Mouse (Mus musculus): ENCODE results near the gene LTO1.

DNA sequence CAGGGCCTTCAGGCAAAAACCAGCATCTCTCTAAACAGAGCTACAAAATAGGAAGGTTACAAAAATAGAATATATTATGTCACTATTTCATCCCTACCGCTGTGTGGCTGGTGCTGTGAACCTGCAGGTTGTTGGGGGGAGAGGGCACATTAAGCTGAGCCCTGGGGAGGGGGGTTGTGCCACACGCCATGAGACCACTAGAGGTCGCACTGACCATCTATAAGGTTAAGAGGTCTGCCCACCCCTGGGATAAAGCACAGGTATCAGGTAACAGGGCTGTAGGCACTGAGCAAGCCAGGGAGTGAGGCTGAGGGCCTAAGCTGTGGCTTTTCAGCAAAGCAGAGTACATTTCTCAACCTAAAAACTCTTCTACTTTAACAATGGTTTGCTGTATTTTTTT is 16.9 kb downstream of the LTO1 start:
- TF ChIP-seq CTCF (IDR thresholded peaks at IDR 0.05; ENCODE audit: insufficient read depth, low read length) (peak; percentile 50; the same call in 1 of the 2 replicates), POLR2A (IDR thresholded peaks at IDR 0.05; ENCODE audit: borderline replicate concordance, extremely low read depth, low read depth, low read length) (no peak)

All from lung, adult 2 months (tissue).